ENCODE assay signal across 15 mouse cellular contexts in the genomic region with DNA sequence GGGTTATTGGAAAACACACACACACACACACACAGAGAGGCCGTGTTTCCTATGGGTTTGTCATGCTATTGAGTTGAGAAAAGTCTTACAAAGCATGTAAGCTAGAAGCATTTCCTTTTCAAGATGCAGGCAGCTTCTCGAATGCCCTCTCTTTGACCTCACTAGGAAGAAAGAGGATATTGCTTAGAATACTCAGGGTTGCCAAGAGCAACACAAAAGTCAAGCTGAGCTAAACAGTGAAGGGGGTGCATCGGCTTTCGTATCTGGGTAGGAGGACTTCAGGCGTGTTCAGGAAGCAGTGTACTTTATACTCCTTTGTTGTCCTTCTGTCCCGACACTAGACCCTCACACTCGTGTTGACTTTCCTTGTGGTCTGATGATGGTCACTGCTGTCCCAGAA.
DNase-seq lines count a peak whose midpoint lies in the region; ATAC-seq and TF ChIP-seq lines count a peak whose summit lies in the region.
"Had no signal": no experiment of that assay in that cellular context is flagged by ENCODE, and none has a peak within 500 bp of the region (broad histone marks: within the 10 kb centered on the region; RNA-seq: fewer than 3 reads in every experiment).

No protein-coding gene starts in this region.

- H3K9me3 ChIP-seq in heart, postnatal 0 days (replicated peaks; ENCODE audit: control insufficient read depth, low read length): no peaks in the 10 kb centered on the region
- no peaks in the 10 kb centered on the region for H3K9me3 ChIP-seq in heart, embryonic 10.5 days
- H3K9me3 ChIP-seq in midbrain, embryonic 10.5 days (replicated peaks): no peaks in the 10 kb centered on the region
- H3K9me3 ChIP-seq in midbrain, embryonic 15.5 days: no peaks in the 10 kb centered on the region
- H3K9me3 ChIP-seq: heart, embryonic 15.5 days; hindbrain, embryonic 15.5 days had no signal

- H3K36me3 ChIP-seq in heart, postnatal 0 days (replicated peaks; ENCODE audit: control insufficient read depth, insufficient read depth, low read length): no peaks in the 10 kb centered on the region
- H3K36me3 ChIP-seq in heart, embryonic 10.5 days: no peaks in the 10 kb centered on the region
- H3K36me3 ChIP-seq in midbrain, embryonic 10.5 days: no peaks in the 10 kb centered on the region
- H3K36me3 ChIP-seq in midbrain, embryonic 15.5 days (replicated peaks): no peaks in the 10 kb centered on the region
- no peaks in the 10 kb centered on the region for H3K36me3 ChIP-seq in splenic B cell, adult 2 months (ENCODE audit: control insufficient read depth, insufficient read depth, low read length, poor library complexity, severe bottlenecking)
- H3K36me3 ChIP-seq: heart, embryonic 15.5 days; hindbrain, embryonic 15.5 days had no signal

- H3K27me3 ChIP-seq in heart, postnatal 0 days (ENCODE audit: control insufficient read depth, insufficient read depth, low read length): no peaks in the 10 kb centered on the region
- no peaks in the 10 kb centered on the region for H3K27me3 ChIP-seq in heart, embryonic 10.5 days (ENCODE audit: insufficient read depth, poor library complexity, severe bottlenecking)
- H3K27me3 ChIP-seq in midbrain, embryonic 10.5 days (ENCODE audit: low read depth, poor library complexity, severe bottlenecking): peaks cover 19% of the 10 kb centered on the region
- no peaks in the 10 kb centered on the region for H3K27me3 ChIP-seq in midbrain, embryonic 15.5 days (replicated peaks)
- H3K27me3 ChIP-seq in splenic B cell, adult 2 months (ENCODE audit: control insufficient read depth, insufficient read depth, low read length, poor library complexity, severe bottlenecking): no peaks in the 10 kb centered on the region
- H3K27me3 ChIP-seq: heart, embryonic 15.5 days had no signal

- H3K27ac ChIP-seq in heart, postnatal 0 days (ENCODE audit: low read depth): no peak overlapping the region
- no peak overlapping the region for H3K27ac ChIP-seq in heart, embryonic 10.5 days
- 0 out of 2 replicates have a peak overlapping the region, but pooled peaks have one; percentile 9 for H3K27ac ChIP-seq in midbrain, embryonic 10.5 days (replicated peaks)
- H3K27ac ChIP-seq in midbrain, embryonic 15.5 days: no peak overlapping the region
- H3K27ac ChIP-seq: heart, embryonic 15.5 days; hindbrain, embryonic 15.5 days had no signal

- DNase-seq in heart, postnatal 0 days (ENCODE audit: low spot score): peak; percentile 54
- DNase-seq in heart, embryonic 10.5 days (ENCODE audit: low spot score): no peak
- DNase-seq in midbrain, embryonic 10.5 days (ENCODE audit: low spot score): no peak
- peak; percentile 63 for DNase-seq in splenic B cell, adult 2 months (ENCODE audit: low read depth, low spot score)
- no peak for DNase-seq in embryo, embryonic 10 days (ENCODE audit: low spot score)
- no peak for DNase-seq in layer of hippocampus, postnatal 10 days (ENCODE audit: low spot score in 2 of 2)
- DNase-seq: cerebellum, adult 9-10 months; embryo, embryonic 11 days; right cerebral cortex, postnatal 4 days had no signal

- H3K9ac ChIP-seq in heart, postnatal 0 days (replicated peaks; ENCODE audit: low read depth, low read length): no peak overlapping the region
- H3K9ac ChIP-seq in midbrain, embryonic 15.5 days: no peak overlapping the region
- H3K9ac ChIP-seq: heart, embryonic 15.5 days; hindbrain, embryonic 15.5 days had no signal

- TF ChIP-seq CTCF in heart, postnatal 0 days (IDR thresholded peaks at IDR 0.05; ENCODE audit: low read depth): no peak

- TF ChIP-seq EP300 in heart, postnatal 0 days (IDR thresholded peaks at IDR 0.05; ENCODE audit: low read depth): no peak

- WGBS in heart, postnatal 0 days: 47% methylated on average over 7 of the region's 7 CpGs
- 62% methylated on average over 7 of the region's 7 CpGs for WGBS in heart, embryonic 10.5 days
- WGBS in midbrain, embryonic 10.5 days: 57% methylated on average over 7 of the region's 7 CpGs
- WGBS in midbrain, embryonic 15.5 days: 52% methylated on average over 7 of the region's 7 CpGs

- no peak overlapping the region for H3K4me3 ChIP-seq in heart, postnatal 0 days (ENCODE audit: low read depth, low read length)
- H3K4me3 ChIP-seq in heart, embryonic 10.5 days: no peak overlapping the region
- H3K4me3 ChIP-seq in midbrain, embryonic 10.5 days: no peak overlapping the region
- no peak overlapping the region for H3K4me3 ChIP-seq in midbrain, embryonic 15.5 days
- H3K4me3 ChIP-seq: heart, embryonic 15.5 days; hindbrain, embryonic 15.5 days had no signal

- no peaks in the 10 kb centered on the region for H3K4me1 ChIP-seq in heart, postnatal 0 days (ENCODE audit: control insufficient read depth, insufficient read depth)
- H3K4me1 ChIP-seq in heart, embryonic 10.5 days: peaks cover 33% of the 10 kb centered on the region
- peaks cover 34% of the 10 kb centered on the region for H3K4me1 ChIP-seq in midbrain, embryonic 10.5 days
- peaks cover 4% of the 10 kb centered on the region for H3K4me1 ChIP-seq in midbrain, embryonic 15.5 days

- no peak overlapping the region for H3K4me2 ChIP-seq in heart, postnatal 0 days (ENCODE audit: low read depth, low read length)
- H3K4me2 ChIP-seq in midbrain, embryonic 15.5 days: no peak overlapping the region
- H3K4me2 ChIP-seq: heart, embryonic 15.5 days; hindbrain, embryonic 15.5 days; liver, embryonic 11.5 days had no signal

- ATAC-seq in heart, postnatal 0 days (ENCODE audit: insufficient read depth, low read depth): 0 out of 2 replicates have a peak, but pooled peaks have one; percentile 8
- no peak for ATAC-seq in midbrain, embryonic 15.5 days (replicated peaks)
- ATAC-seq in hematopoietic stem cell, adult 5-6 weeks (replicated peaks in 1 of 2; ENCODE audit: insufficient read depth in 1 of 2, low FRiP score in 2 of 2, low TSS enrichment in 1 of 2, low read depth in 1 of 2, poor library complexity in 2 of 2, severe bottlenecking in 2 of 2): peak; percentile 17 to 63; a peak in 2 of 4 replicates
- ATAC-seq: lung, postnatal 0 days had no signal

Comparison
In these comparisons a context has a peak if more than half of its experiments do, and no peak if none do; other contexts are left out.
1. DNase-seq: peak in heart, postnatal 0 days (single experiment) and splenic B cell, adult 2 months (single experiment); none in heart, embryonic 10.5 days (single experiment), midbrain, embryonic 10.5 days (single experiment), embryo, embryonic 10 days (single experiment) and layer of hippocampus, postnatal 10 days (0 of 2).